Mouse (Mus musculus): ENCODE measurements around the gene Arhgef28. TPM values are rescaled to one million over a fixed set of nuclear protein-coding genes. Genes with fewer than 3 reads are reported as not detected.

Arhgef28 gene
- polyA plus RNA-seq, 1 experiment from 2014 or later, result 19.9 TPM

DNA sequence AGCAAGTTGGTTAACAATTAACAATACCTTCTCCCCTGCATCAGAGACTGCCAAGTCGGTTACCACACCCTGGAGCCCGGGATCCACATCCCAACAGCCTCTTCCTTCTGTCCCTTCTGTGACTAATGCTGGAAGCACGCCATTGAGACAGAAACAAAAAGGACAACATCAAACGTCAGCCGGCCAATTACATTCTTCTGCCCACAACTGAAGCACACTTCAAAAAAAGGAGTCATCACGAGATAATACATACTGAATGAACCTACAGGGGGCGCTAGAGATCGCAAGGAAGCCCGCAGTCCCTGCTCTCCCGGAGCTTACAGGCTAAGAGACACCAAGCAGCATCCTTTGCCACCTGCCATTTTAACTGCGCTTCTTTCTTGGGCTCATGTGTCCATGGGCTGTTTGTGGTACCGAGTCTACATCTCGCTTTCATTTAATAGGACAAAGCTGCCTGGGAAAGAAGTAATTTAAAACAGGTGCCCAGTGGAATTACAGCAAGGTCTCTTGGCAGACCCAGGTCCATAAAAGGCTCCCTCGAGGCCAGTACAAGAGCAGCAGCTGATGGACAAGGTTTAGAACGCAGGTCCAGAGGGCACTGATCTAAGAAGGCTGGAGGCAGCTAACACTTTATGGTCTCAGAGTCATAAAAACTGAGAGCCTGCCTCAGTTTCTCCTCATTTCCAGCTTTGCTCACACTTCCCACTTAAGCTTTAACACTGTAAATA, 266.6 kb downstream of the Arhgef28 start:
- Histone ChIP-seq H3K9me3 (no peaks in the 10 kb centered on the region), H3K27me3 (no peaks in the 10 kb centered on the region), H3K4me2 (no peak overlapping the region), H3K9ac (no peak overlapping the region), H3K4me3 (no peak overlapping the region), H3K36me3 (no peaks in the 10 kb centered on the region), H3K27ac (replicated peaks) (no peak overlapping the region), H3K4me1 (replicated peaks) (peaks cover 8% of the 10 kb centered on the region)
- ATAC-seq (ENCODE audit: low read depth), result no peak
- WGBS, result 62% methylated on average over 15 of the region's 15 CpGs

GRCm38 (mm10) chr13:97938596-97939297, 267.5 kb downstream of the Arhgef28 start:
- peak; percentile 81 for ATAC-seq (ENCODE audit: low read depth)
- Histone ChIP-seq H3K4me3 (no peak overlapping the region), H3K4me2 (no peak overlapping the region), H3K36me3 (no peaks in the 10 kb centered on the region), H3K9me3 (no peaks in the 10 kb centered on the region), H3K4me1 (replicated peaks) (peaks cover 8% of the 10 kb centered on the region), H3K27me3 (no peaks in the 10 kb centered on the region), H3K9ac (no peak overlapping the region), H3K27ac (replicated peaks) (no peak overlapping the region)
- WGBS, result 35% methylated on average over 18 of the region's 18 CpGs

DNA sequence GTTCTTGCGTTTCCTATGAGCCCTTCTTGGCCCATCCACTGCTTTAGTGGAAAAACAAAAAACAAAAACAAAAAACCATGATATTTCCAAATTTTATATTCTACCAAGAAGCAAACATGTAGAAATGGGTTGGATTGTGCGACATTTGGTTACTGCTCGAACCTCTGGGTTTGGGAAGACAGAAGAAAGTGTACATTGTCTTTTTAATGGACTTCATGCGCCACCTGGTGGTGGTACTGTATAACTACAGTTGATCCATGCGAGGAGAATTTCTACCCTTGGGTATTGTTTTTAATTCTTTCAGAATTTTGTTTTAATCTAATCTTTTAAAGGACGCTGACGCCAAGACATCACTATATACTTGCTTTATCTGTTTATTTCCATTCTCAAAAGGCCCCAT, 268.3 kb downstream of the Arhgef28 start:
- ATAC-seq (ENCODE audit: low read depth), result no peak
- 19% methylated on average over 7 of the region's 7 CpGs for WGBS

DNA sequence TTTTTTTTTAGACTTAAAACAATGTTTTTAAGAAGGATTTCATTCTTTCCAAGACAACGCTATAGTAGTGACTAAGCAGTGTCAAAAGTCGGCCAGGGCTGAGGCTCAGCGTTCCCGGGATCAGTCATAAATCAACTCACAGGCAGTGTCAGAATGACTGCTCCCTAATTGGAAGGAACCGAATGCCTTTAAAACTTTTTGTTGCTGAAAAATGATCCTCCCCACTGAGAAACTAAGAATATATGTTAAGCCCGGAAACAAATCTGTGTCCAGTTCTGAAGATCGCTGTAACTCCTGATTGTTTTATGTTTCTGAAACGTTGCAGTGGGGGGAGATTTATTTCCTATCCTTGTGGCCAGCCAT, 278.1 kb downstream of the Arhgef28 start:
- 0 out of 2 replicates have a peak, but pooled peaks cover 4% of the 10 kb centered on the region for H3K36me3 ChIP-seq
- no peak for ATAC-seq (ENCODE audit: low read depth)
- 4% methylated on average over 8 of the region's 8 CpGs for WGBS
- no peaks in the 10 kb centered on the region for H3K9me3 ChIP-seq
- no peak overlapping the region for H3K27ac ChIP-seq (replicated peaks)
- no peaks in the 10 kb centered on the region for H3K27me3 ChIP-seq
- H3K4me3 ChIP-seq, result no peak overlapping the region
- peak overlapping the region; percentile 36 for H3K4me2 ChIP-seq
- peaks cover 41% of the 10 kb centered on the region for H3K4me1 ChIP-seq (replicated peaks)
- H3K9ac ChIP-seq, result no peak overlapping the region

More for the DNA sequence above, 268.3 kb downstream of the Arhgef28 start:
- no peak overlapping the region for H3K4me3 ChIP-seq
- no peaks in the 10 kb centered on the region for H3K36me3 ChIP-seq
- H3K9ac ChIP-seq, result no peak overlapping the region
- no peaks in the 10 kb centered on the region for H3K27me3 ChIP-seq
- no peaks in the 10 kb centered on the region for H3K9me3 ChIP-seq
- H3K4me2 ChIP-seq, result no peak overlapping the region
- no peak overlapping the region for H3K27ac ChIP-seq (replicated peaks)
- H3K4me1 ChIP-seq (replicated peaks), result peaks cover 8% of the 10 kb centered on the region

- ATAC-seq (ENCODE audit: low read depth), result no peak
Measured at GRCm38 (mm10) chr13:97927376-97928134, 278.7 kb downstream of the Arhgef28 start.

GRCm38 (mm10) chr13:97926371-97926770, 279.9 kb downstream of the Arhgef28 start:
- H3K4me3 ChIP-seq, result no peak overlapping the region
- no peak overlapping the region; the same call in 1 of the 2 replicates for H3K27ac ChIP-seq (replicated peaks)
- no peak overlapping the region for H3K4me2 ChIP-seq
- no peak overlapping the region for H3K9ac ChIP-seq
- 86% methylated on average over 10 of the region's 10 CpGs for WGBS
- no peaks in the 10 kb centered on the region for H3K9me3 ChIP-seq
- ATAC-seq (ENCODE audit: low read depth), result no peak
- 0 out of 2 replicates have a peak, but pooled peaks cover 4% of the 10 kb centered on the region for H3K36me3 ChIP-seq
- no peaks in the 10 kb centered on the region for H3K27me3 ChIP-seq
- H3K4me1 ChIP-seq (replicated peaks), result peaks cover 41% of the 10 kb centered on the region

More at GRCm38 (mm10) chr13:97927376-97928134, 278.7 kb downstream of the Arhgef28 start:
- H3K9me3 ChIP-seq, result no peaks in the 10 kb centered on the region
- peak overlapping the region; percentile 36 for H3K4me2 ChIP-seq
- WGBS, result 19% methylated on average over 14 of the region's 14 CpGs
- H3K9ac ChIP-seq, result no peak overlapping the region
- no peak overlapping the region for H3K4me3 ChIP-seq
- H3K27me3 ChIP-seq, result no peaks in the 10 kb centered on the region
- H3K4me1 ChIP-seq (replicated peaks), result peaks cover 41% of the 10 kb centered on the region
- 0 out of 2 replicates have a peak, but pooled peaks cover 4% of the 10 kb centered on the region for H3K36me3 ChIP-seq
- H3K27ac ChIP-seq (replicated peaks), result peak overlapping the region; percentile 34; the same call in 1 of the 2 replicates

DNA sequence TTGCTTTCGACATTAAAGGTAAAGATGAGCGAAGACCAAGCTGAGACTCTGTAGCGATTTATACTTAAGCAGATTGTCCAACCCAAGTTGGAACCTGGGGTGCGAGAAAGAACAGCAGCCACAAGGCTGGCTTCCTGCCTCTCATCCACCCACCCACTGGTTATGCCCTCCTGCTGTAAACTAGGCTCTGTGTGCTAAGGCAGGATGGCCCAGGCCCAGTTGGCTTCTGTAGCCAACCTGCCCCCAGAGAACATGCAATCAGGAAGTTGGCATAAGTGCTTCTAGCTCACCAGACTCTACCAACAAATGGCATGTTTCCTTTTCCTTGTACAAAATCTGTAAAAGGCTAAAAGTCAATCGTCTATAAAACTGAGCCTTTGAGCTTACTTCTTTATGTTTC, 283.2 kb downstream of the Arhgef28 start:
- Histone ChIP-seq H3K36me3 (no peaks in the 10 kb centered on the region), H3K27me3 (no peaks in the 10 kb centered on the region), H3K4me3 (no peak overlapping the region), H3K4me1 (replicated peaks) (peaks cover 37% of the 10 kb centered on the region), H3K9ac (no peak overlapping the region), H3K4me2 (no peak overlapping the region), H3K9me3 (no peaks in the 10 kb centered on the region), H3K27ac (replicated peaks) (no peak overlapping the region)
- 96% methylated on average over 5 of the region's 5 CpGs for WGBS
- ATAC-seq (ENCODE audit: low read depth), result no peak

DNA sequence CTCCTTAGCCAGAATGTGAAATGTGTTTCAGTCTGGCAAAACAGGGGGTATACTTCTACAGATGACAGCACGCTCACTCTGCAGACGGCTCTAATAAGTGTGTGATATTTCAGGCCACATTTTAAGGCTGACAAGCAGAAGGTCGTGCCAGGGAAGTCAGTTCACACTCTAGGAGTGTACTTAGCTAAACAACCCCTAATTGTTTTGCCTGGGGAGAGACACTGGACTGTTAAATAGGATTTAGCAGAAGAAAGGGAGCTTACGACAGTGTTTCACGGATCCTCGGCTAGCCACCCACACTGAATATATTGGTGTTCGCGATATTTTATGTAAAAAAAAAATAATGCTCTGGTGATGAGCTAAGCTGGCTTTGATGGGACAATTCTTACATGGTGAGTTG, 286.6 kb downstream of the Arhgef28 start:
- Histone ChIP-seq H3K4me3 (no peak overlapping the region), H3K9me3 (no peaks in the 10 kb centered on the region), H3K9ac (no peak overlapping the region), H3K36me3 (no peaks in the 10 kb centered on the region), H3K4me1 (replicated peaks) (peaks cover 25% of the 10 kb centered on the region), H3K4me2 (no peak overlapping the region), H3K27me3 (no peaks in the 10 kb centered on the region), H3K27ac (replicated peaks) (no peak overlapping the region; the same call in 1 of the 2 replicates)
- WGBS, result 19% methylated on average over 8 of the region's 8 CpGs
- 0 out of 2 replicates have a peak, but pooled peaks have one; percentile 23 for ATAC-seq (ENCODE audit: low read depth)

GRCm38 (mm10) chr13:97918117-97918900, 287.9 kb downstream of the Arhgef28 start:
- Histone ChIP-seq H3K36me3 (no peaks in the 10 kb centered on the region), H3K4me3 (no peak overlapping the region), H3K27me3 (no peaks in the 10 kb centered on the region), H3K4me1 (replicated peaks) (peaks cover 25% of the 10 kb centered on the region), H3K9ac (0 out of 2 replicates have a peak overlapping the region, but pooled peaks have one; percentile 12), H3K27ac (replicated peaks) (peak overlapping the region; percentile 68), H3K4me2 (peak overlapping the region; percentile 8; the same call in 1 of the 2 replicates), H3K9me3 (no peaks in the 10 kb centered on the region)
- ATAC-seq (ENCODE audit: low read depth), result no peak; the same call in 1 of the 2 replicates
- WGBS, result 47% methylated on average over 12 of the region's 12 CpGs

DNA sequence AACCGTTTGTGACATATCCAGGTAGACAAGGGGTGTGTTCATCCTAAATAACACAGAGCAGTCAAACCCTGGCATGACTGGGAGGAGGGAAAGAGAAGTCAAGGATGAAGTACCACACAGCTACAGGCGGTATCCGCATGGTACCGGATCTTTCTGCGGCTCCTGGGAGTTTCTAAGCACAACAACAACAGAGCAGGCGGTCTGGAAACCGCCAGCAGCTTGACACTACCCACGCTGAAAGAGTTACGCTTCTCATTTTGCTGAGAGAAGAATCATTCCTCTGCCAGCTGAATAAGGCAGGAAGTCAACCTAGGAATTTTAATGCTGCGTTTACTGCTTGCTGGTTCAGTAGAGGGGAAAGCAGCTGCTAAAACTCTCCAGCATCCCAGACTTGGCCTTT, 295.2 kb downstream of the Arhgef28 start:
- no peaks in the 10 kb centered on the region for H3K9me3 ChIP-seq
- 7% methylated on average over 10 of the region's 10 CpGs for WGBS
- H3K4me3 ChIP-seq, result no peak overlapping the region
- ATAC-seq (ENCODE audit: low read depth), result peak; percentile 74
- no peaks in the 10 kb centered on the region for H3K27me3 ChIP-seq
- H3K9ac ChIP-seq, result 0 out of 2 replicates have a peak overlapping the region, but pooled peaks have one; percentile 2
- H3K27ac ChIP-seq (replicated peaks), result peak overlapping the region; percentile 78
- no peaks in the 10 kb centered on the region for H3K36me3 ChIP-seq
- peak overlapping the region; percentile 21 for H3K4me2 ChIP-seq
- peaks cover 19% of the 10 kb centered on the region for H3K4me1 ChIP-seq (replicated peaks)

GRCm38 (mm10) chr13:97902821-97903220, 303.4 kb downstream of the Arhgef28 start:
- no peak overlapping the region for H3K4me2 ChIP-seq
- WGBS, result 91% methylated on average over 8 of the region's 8 CpGs

More at GRCm38 (mm10) chr13:97902821-97903220, 303.4 kb downstream of the Arhgef28 start:
- H3K9me3 ChIP-seq, result no peaks in the 10 kb centered on the region
- no peaks in the 10 kb centered on the region for H3K36me3 ChIP-seq
- ATAC-seq (ENCODE audit: low read depth), result no peak
- H3K27me3 ChIP-seq, result no peaks in the 10 kb centered on the region
- H3K4me1 ChIP-seq (replicated peaks), result peaks cover 28% of the 10 kb centered on the region
- H3K4me3 ChIP-seq, result no peak overlapping the region
- no peak overlapping the region for H3K9ac ChIP-seq
- no peak overlapping the region for H3K27ac ChIP-seq (replicated peaks)
